Mouse (Mus musculus) erythroblast, embryonic 14.5 days (primary cell): ENCODE measurements at regions not wholly inside any gene's neighbourhood (a gene's known extent, or its start where the extent isn't known, plus 50 kb on each side); places are given as distances from the start of the nearest gene placed in this dataset.

Experiments
- H3K27me3 ChIP-seq: 2 replicates; pipeline ENCODE4 v1.6.1; 2012; ENCODE audit warnings: inconsistent platforms; ENCODE audit not compliant: control insufficient read depth
- H3K36me3 ChIP-seq: 2 replicates; pipeline ENCODE4 v1.6.1; 2012; ENCODE audit warnings: mild to moderate bottlenecking, inconsistent platforms; ENCODE audit not compliant: control insufficient read depth
- H3K4me1 ChIP-seq: 2 replicates; pipeline ENCODE4 v1.6.1; 2012; ENCODE audit warnings: inconsistent platforms; ENCODE audit not compliant: control insufficient read depth
- H3K4me3 ChIP-seq: replicated peaks from 2 replicates; pipeline ENCODE3; 2012; ENCODE audit warnings: moderate library complexity, mild to moderate bottlenecking, inconsistent platforms
- H3K9me3 ChIP-seq: 2 replicates; pipeline ENCODE4 v1.6.1; 2012; ENCODE audit warnings: low read length, inconsistent platforms, mixed read lengths; ENCODE audit not compliant: control insufficient read depth
- GATA1 ChIP-seq: IDR thresholded peaks from 2 replicates; pipeline ENCODE4 v1.6.1; 2012; ENCODE audit warnings: low read length, inconsistent platforms, mixed read lengths
- TAL1 ChIP-seq: IDR thresholded peaks from 3 replicates; pipeline ENCODE4 v1.6.1; 2012; ENCODE audit warnings: low read length, inconsistent platforms, mixed read lengths

GRCm38 (mm10) chr2:116990106-116990505 lies 111.6 kb downstream of the Tmco5 start:
- H3K9me3 ChIP-seq, result no peaks in the 10 kb centered on the region
- 0 out of 2 replicates have a peak, but pooled peaks cover 1% of the 10 kb centered on the region for H3K4me1 ChIP-seq
- H3K27me3 ChIP-seq, result no peaks in the 10 kb centered on the region
- TF ChIP-seq GATA1 (no peak), TAL1 (no peak)
- no peaks in the 10 kb centered on the region for H3K36me3 ChIP-seq
- no peak overlapping the region for H3K4me3 ChIP-seq

GRCm38 (mm10) chr2:116991561-116992042 lies 113.1 kb downstream of the Tmco5 start:
- Histone ChIP-seq H3K36me3 (no peaks in the 10 kb centered on the region), H3K4me1 (0 out of 2 replicates have a peak, but pooled peaks cover 1% of the 10 kb centered on the region), H3K4me3 (no peak overlapping the region), H3K27me3 (no peaks in the 10 kb centered on the region), H3K9me3 (no peaks in the 10 kb centered on the region)
- TF ChIP-seq TAL1, result no peak
- no peak for TF ChIP-seq GATA1

- TF ChIP-seq TAL1 (no peak), GATA1 (no peak)
- Histone ChIP-seq H3K4me1 (peaks cover 6% of the 10 kb centered on the region), H3K36me3 (no peaks in the 10 kb centered on the region), H3K4me3 (no peak overlapping the region), H3K27me3 (no peaks in the 10 kb centered on the region), H3K9me3 (no peaks in the 10 kb centered on the region)
Observed at GRCm38 (mm10) chr2:116993724-116994123, 115.2 kb downstream of the Tmco5 start.

DNA sequence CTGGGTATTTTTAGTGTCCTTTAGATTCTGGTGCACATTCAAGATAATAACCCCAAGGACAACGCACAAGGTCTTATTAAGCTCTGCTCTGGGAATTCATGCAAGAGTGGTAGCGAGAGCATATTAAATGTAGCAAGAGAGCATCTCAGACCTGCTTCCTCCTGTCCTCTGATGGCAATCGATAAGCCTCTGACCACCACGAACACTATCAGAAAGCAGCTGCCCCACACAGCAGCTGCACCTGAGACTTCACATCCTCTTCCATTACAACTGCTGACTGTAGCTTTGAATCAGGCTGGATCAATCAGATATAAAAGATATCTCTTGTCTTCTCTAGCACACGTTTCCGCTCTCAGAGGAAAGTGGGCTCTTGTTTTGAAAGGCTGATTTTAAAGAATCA lies 117.8 kb downstream of the Tmco5 start:
- Histone ChIP-seq H3K27me3 (no peaks in the 10 kb centered on the region), H3K9me3 (no peaks in the 10 kb centered on the region), H3K4me1 (peaks cover 16% of the 10 kb centered on the region), H3K4me3 (no peak overlapping the region), H3K36me3 (no peaks in the 10 kb centered on the region)
- TF ChIP-seq TAL1 (no peak), GATA1 (no peak)

- TF ChIP-seq TAL1 (no peak), GATA1 (no peak)
- H3K27me3 ChIP-seq, result no peaks in the 10 kb centered on the region
- H3K36me3 ChIP-seq, result no peaks in the 10 kb centered on the region
- H3K9me3 ChIP-seq, result no peaks in the 10 kb centered on the region
- no peak overlapping the region for H3K4me3 ChIP-seq
- H3K4me1 ChIP-seq, result peaks cover 14% of the 10 kb centered on the region
Observed at GRCm38 (mm10) chr2:116998822-116999221, 120.3 kb downstream of the Tmco5 start.

DNA sequence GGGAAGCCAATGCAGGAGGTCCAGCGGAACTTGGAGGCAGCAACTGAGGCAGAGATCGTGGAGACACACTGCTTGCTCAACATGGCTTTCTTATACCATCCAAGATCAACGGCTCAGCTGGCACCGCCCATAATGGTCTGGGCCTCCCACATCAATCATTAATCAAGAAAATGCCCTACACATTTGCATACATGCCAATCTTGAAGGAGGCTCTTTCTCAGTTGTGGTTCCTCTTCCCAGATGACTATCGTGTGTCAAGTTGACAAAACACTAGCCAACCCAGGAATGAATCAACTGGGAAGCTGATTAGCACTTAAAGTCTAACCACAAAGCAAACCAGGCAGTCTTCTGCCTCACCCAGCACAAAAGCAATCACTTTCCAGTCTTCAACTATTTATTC lies 121.1 kb downstream of the Tmco5 start:
- TF ChIP-seq TAL1 (no peak), GATA1 (no peak)
- no peaks in the 10 kb centered on the region for H3K9me3 ChIP-seq
- no peaks in the 10 kb centered on the region for H3K36me3 ChIP-seq
- H3K4me1 ChIP-seq, result peaks cover 14% of the 10 kb centered on the region
- H3K4me3 ChIP-seq, result no peak overlapping the region
- H3K27me3 ChIP-seq, result no peaks in the 10 kb centered on the region

DNA sequence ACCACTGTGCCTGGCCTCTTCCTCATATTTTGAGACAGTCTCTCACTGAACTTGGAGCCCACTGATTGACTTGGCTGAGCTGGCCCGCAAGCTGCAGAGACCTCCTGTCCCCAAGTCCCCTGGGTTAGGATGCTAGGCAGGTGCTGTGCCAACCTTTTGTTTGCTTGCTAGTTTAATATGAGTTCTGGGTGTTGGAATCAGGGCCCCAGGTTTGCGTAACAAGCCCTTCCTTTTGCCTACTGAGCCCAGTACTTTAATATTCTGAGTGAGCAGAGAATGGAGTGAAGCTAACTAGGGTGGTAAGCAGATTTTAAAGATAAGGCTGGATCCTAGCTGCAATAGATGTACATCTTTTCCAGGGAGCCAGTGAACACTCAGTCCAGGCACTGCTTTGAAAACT lies 117.2 kb upstream of the Spred1 start:
- Histone ChIP-seq H3K9me3 (no peaks in the 10 kb centered on the region), H3K4me1 (peaks cover 9% of the 10 kb centered on the region), H3K36me3 (no peaks in the 10 kb centered on the region), H3K4me3 (no peak overlapping the region), H3K27me3 (no peaks in the 10 kb centered on the region)
- TF ChIP-seq TAL1 (no peak), GATA1 (no peak)

DNA sequence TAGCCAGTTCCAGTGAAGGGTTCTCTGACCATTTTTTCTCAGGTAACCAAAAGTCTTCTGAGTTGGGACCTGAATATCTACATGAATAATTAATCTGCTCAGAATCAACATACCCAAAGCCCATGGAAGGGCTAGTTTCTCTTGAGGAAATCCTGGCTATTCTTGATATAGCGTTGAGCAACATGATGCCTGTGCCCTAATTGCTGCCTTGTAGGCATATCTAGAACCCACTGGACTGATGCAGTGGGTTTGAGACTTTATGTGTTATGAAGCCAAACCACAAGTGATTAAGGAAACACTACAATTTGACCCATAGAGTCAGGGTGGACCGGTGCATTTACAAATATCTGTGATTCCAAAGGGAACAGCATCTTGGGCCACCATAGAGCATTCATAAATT lies 114.3 kb upstream of the Spred1 start:
- Histone ChIP-seq H3K27me3 (no peaks in the 10 kb centered on the region), H3K36me3 (no peaks in the 10 kb centered on the region), H3K4me3 (no peak overlapping the region), H3K4me1 (0 out of 2 replicates have a peak, but pooled peaks cover 1% of the 10 kb centered on the region), H3K9me3 (no peaks in the 10 kb centered on the region)
- TF ChIP-seq TAL1 (no peak), GATA1 (no peak)

- H3K4me1 ChIP-seq, result 0 out of 2 replicates have a peak, but pooled peaks cover 1% of the 10 kb centered on the region
- H3K27me3 ChIP-seq, result no peaks in the 10 kb centered on the region
- no peaks in the 10 kb centered on the region for H3K36me3 ChIP-seq
- TF ChIP-seq GATA1 (no peak), TAL1 (no peak)
- no peaks in the 10 kb centered on the region for H3K9me3 ChIP-seq
- no peak overlapping the region for H3K4me3 ChIP-seq
Observed at GRCm38 (mm10) chr2:117008922-117009321, 112.3 kb upstream of the Spred1 start.

DNA sequence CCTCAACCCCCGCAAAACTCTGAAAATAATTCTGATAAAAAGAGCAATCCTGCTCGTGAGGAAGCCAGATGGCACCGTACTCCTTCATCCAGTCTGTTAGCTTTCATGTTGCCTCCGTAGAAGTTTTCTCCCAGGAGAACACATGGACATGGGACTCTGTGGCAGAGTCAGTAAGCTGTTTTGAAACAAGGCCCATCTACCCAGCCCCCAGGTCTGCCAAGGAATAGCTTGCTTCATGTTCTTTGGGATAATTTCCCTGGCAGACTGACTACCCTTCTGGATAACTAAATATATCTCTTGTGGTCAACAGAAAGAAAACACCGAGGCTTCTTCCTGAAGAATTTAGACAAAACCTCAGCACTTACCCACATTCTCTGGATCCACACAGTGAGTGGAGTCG lies 111.2 kb upstream of the Spred1 start:
- no peak overlapping the region for H3K4me3 ChIP-seq
- TF ChIP-seq GATA1 (no peak), TAL1 (no peak)

More for the DNA sequence above, 111.2 kb upstream of the Spred1 start:
- no peaks in the 10 kb centered on the region for H3K9me3 ChIP-seq
- no peaks in the 10 kb centered on the region for H3K36me3 ChIP-seq
- 0 out of 2 replicates have a peak, but pooled peaks cover 1% of the 10 kb centered on the region for H3K4me1 ChIP-seq
- no peaks in the 10 kb centered on the region for H3K27me3 ChIP-seq
